Mouse (Mus musculus): ENCODE data around the gene Hsd17b13. TPM values are rescaled to one million over a fixed set of nuclear protein-coding genes. Genes with fewer than 3 reads are reported as not detected.
A peak's percentile ranks its signal among the peaks of the same experiment; 100 is the strongest.
"Not testable (repeated sequence)": the region's sequence is repeated elsewhere in the genome, so short reads cannot be mapped to it uniquely, and the experiment has no call there.

The Hsd17b13 gene
- polyA plus RNA-seq, 1 experiment: 0.34 TPM

GRCm38 (mm10) chr5:103992831-103993230 lies 15.6 kb upstream of the Hsd17b13 start:
- DNase-seq (ENCODE audit: extremely low spot score in 1 of 2, low spot score in 1 of 2): no peak

- DNase-seq (ENCODE audit: extremely low spot score in 1 of 2, low spot score in 1 of 2): no peak
Observed at GRCm38 (mm10) chr5:103980705-103981560, 3.7 kb upstream of the Hsd17b13 start.

GRCm38 (mm10) chr5:103977907-103978570 lies 829 bp upstream of the Hsd17b13 start:
- DNase-seq (ENCODE audit: extremely low spot score in 1 of 2, low spot score in 1 of 2): no peak

- DNase-seq (ENCODE audit: extremely low spot score in 1 of 2, low spot score in 1 of 2): no peak
Observed at GRCm38 (mm10) chr5:103975736-103976135, 1.5 kb downstream of the Hsd17b13 start.

GRCm38 (mm10) chr5:103972801-103973200 lies 4.4 kb downstream of the Hsd17b13 start:
- DNase-seq (ENCODE audit: extremely low spot score in 1 of 2, low spot score in 1 of 2): no peak

GRCm38 (mm10) chr5:103972379-103972778 lies 4.8 kb downstream of the Hsd17b13 start:
- DNase-seq (ENCODE audit: extremely low spot score in 1 of 2, low spot score in 1 of 2): no peak

GRCm38 (mm10) chr5:103971051-103971450 lies 6.2 kb downstream of the Hsd17b13 start:
- DNase-seq (ENCODE audit: extremely low spot score in 1 of 2, low spot score in 1 of 2): no peak

- no peak for DNase-seq (ENCODE audit: extremely low spot score in 1 of 2, low spot score in 1 of 2)
Observed at GRCm38 (mm10) chr5:103962935-103963429, 14.2 kb downstream of the Hsd17b13 start.

GRCm38 (mm10) chr5:103954638-103955037 lies 22.6 kb downstream of the Hsd17b13 start:
- DNase-seq (ENCODE audit: extremely low spot score in 1 of 2, low spot score in 1 of 2): peak in 1 of 2 experiments; percentile 38

GRCm38 (mm10) chr5:103953135-103954083 lies 23.8 kb downstream of the Hsd17b13 start:
- peak in 1 of 2 experiments; percentile 42 for DNase-seq (ENCODE audit: extremely low spot score in 1 of 2, low spot score in 1 of 2)

GRCm38 (mm10) chr5:103950138-103950537 lies 27.1 kb downstream of the Hsd17b13 start:
- not testable (repeated sequence) for DNase-seq (ENCODE audit: extremely low spot score in 1 of 2, low spot score in 1 of 2)

- DNase-seq (ENCODE audit: extremely low spot score in 1 of 2, low spot score in 1 of 2): no peak
Observed at GRCm38 (mm10) chr5:103943183-103943582, 34.0 kb downstream of the Hsd17b13 start.

- no peak for DNase-seq (ENCODE audit: extremely low spot score in 1 of 2, low spot score in 1 of 2)
Observed at GRCm38 (mm10) chr5:103939856-103940255, 37.4 kb downstream of the Hsd17b13 start.

GRCm38 (mm10) chr5:103939350-103939652 lies 37.9 kb downstream of the Hsd17b13 start:
- no peak for DNase-seq (ENCODE audit: extremely low spot score in 1 of 2, low spot score in 1 of 2)

- peak in 1 of 2 experiments; percentile 15 for DNase-seq (ENCODE audit: extremely low spot score in 1 of 2, low spot score in 1 of 2)
Observed at GRCm38 (mm10) chr5:103938547-103939349, 38.5 kb downstream of the Hsd17b13 start.

- no peak for DNase-seq (ENCODE audit: extremely low spot score in 1 of 2, low spot score in 1 of 2)
Observed at GRCm38 (mm10) chr5:103936906-103937589, 40.2 kb downstream of the Hsd17b13 start.

- DNase-seq (ENCODE audit: extremely low spot score in 1 of 2, low spot score in 1 of 2): not testable (repeated sequence)
Observed at GRCm38 (mm10) chr5:103931924-103932323, 45.3 kb downstream of the Hsd17b13 start.

- no peak for DNase-seq (ENCODE audit: extremely low spot score in 1 of 2, low spot score in 1 of 2)
Observed at GRCm38 (mm10) chr5:103930511-103930910, 46.7 kb downstream of the Hsd17b13 start.

GRCm38 (mm10) chr5:103928196-103928550 lies 49.0 kb downstream of the Hsd17b13 start:
- DNase-seq (ENCODE audit: extremely low spot score in 1 of 2, low spot score in 1 of 2): no peak
